Mouse (Mus musculus) olfactory bulb, adult 2 months (tissue): Measurements from ENCODE around the gene Siva1.

Experiments
- CTCF ChIP-seq: fragments of 200-500 bp; IDR thresholded peaks from 2 replicates; pipeline ENCODE4 v1.5.1; 2012; ENCODE audit warnings: low read depth, mild to moderate bottlenecking, low read length, moderate library complexity; ENCODE audit not compliant: insufficient read depth
- POLR2A ChIP-seq: fragments of 200-500 bp; IDR thresholded peaks from 2 replicates; pipeline ENCODE4 v1.6.1; 2012; ENCODE audit warnings: mild to moderate bottlenecking, low read depth, low read length, moderate library complexity; ENCODE audit not compliant: insufficient read depth

GRCm38 (mm10) chr12:112596454-112596853 lies 48.0 kb upstream of the Siva1 start:
- TF ChIP-seq POLR2A, result no peak
- TF ChIP-seq CTCF, result no peak
